Mouse (Mus musculus) G1E (cell line): ENCODE results near the gene Ubash3b.

Experiments
- CTCF ChIP-seq: IDR thresholded peaks from 2 replicates; pipeline ENCODE4 v1.5.1; 2012; ENCODE audit warnings: low read depth, low read length, inconsistent platforms, mixed read lengths
- GATA1 ChIP-seq: IDR thresholded peaks from 2 replicates; pipeline ENCODE4 v1.6.1; 2012; ENCODE audit warnings: borderline replicate concordance, low read length, inconsistent platforms, mixed read lengths
- TAL1 ChIP-seq: conservative IDR thresholded peaks from 2 replicates; pipeline ENCODE4 v1.6.1; 2012; ENCODE audit warnings: low read depth, low read length, inconsistent platforms, mixed read lengths

GRCm38 (mm10) chr9:41148600-41148999, 12.9 kb downstream of the Ubash3b start:
- TF ChIP-seq TAL1 = no peak
- TF ChIP-seq CTCF = no peak
- TF ChIP-seq GATA1 = no peak
